Mouse (Mus musculus) frontal cortex, adult (tissue): ENCODE results near the gene Pip4k2a.

Source experiments
- ATAC-seq: cut with Nextera tagmentation; 2 replicates; pipeline ENCODE4 v1.9.2; 2017; ENCODE audit warnings: mild to moderate bottlenecking, moderate library complexity, mixed read lengths; ENCODE audit not compliant: low TSS enrichment

Pip4k2a gene

DNA sequence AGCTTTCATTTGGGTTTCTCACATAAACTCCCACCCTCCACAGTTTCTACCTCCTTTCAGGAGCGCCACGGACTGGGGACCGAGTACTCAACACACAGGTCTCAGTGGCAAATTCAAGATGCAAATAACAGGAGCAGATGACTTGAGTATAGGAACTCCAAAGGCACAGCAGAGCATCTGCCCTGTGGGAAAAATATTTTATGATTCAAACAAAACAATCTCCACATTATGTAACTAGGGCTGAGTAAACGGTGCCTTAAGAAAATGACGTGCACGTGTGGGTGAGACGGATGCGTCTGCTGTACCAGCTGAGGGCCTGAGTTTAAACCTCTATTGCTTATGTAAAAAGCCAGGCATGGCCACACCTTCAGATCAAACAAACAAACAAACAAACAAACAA, 156.9 kb downstream of the Pip4k2a start:
- ATAC-seq: peak; percentile 75

DNA sequence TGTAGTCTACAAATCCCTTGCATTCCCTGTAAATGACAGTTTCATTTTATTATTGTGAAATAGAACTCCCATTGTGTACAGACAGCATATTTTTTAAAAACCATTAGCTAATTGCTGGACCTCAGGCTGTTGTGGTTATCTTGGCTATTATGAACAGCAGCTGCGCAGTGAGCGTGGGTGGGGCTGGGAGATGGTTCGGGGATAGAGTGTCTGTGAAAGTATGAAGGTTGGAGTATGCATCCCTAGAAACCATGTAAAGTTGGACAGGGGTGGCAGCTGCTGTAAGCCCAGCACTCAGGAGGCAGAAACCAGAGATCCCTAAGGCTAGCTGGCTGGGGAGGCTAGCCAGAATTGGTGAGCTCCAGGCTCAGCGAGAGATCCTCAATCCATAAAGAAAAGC, 158.4 kb downstream of the Pip4k2a start:
- no peak for ATAC-seq

DNA sequence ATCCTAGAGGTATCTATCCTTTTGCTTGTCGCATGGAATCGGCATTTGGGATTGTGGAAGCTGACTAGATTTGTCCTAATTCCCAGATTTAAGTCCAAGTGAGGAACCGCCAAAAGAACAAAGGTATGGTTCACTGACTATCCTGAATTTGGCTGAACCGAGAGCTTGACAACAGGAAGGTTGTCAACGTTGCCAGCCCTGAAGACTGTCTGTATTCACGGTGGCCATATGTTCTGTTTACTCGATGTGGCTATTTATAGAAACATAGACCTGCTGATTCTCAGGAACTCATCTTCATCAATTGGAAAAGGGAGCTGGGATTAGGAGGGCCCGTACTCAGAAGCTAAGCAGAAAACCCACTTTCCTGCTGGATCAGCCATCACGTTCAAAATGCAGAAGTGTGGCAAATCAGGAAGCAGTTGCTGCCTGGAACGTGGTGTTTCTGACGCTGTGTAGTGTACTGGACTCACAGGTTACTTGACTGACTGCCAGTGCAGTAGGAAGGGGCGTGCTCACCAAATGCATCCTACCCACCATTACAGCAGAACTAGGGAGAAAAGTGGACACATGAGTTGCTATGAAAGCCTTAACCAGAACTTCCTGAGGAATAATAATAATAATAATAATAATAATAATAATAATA, 162.5 kb downstream of the Pip4k2a start:
- no peak for ATAC-seq

DNA sequence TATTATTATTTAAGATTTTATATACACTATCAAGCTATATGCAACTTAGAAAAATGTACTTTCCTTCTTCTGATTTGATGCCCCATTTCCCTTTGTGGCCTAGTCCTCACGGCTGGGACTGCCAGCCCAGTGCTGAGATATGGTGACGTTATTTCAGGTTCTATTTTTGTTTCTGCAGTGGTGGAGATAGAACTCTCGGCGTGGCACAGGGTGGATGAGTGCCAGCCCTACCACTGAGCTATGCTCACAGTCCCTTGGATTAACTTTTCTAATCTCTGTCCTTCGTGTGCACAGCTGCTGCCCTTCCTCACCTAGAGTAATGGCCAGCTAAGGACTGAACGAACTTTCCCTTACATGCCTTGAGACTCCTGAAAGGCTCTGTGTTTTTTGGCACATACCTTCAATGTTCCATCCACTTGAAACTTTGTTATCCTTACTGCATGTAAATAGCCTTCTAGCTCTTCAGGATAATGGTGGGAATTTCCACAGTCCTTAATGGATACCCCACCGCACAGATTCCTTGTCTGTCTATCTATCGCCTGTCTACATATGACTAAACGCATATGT, 164.8 kb downstream of the Pip4k2a start:
- ATAC-seq: no peak

DNA sequence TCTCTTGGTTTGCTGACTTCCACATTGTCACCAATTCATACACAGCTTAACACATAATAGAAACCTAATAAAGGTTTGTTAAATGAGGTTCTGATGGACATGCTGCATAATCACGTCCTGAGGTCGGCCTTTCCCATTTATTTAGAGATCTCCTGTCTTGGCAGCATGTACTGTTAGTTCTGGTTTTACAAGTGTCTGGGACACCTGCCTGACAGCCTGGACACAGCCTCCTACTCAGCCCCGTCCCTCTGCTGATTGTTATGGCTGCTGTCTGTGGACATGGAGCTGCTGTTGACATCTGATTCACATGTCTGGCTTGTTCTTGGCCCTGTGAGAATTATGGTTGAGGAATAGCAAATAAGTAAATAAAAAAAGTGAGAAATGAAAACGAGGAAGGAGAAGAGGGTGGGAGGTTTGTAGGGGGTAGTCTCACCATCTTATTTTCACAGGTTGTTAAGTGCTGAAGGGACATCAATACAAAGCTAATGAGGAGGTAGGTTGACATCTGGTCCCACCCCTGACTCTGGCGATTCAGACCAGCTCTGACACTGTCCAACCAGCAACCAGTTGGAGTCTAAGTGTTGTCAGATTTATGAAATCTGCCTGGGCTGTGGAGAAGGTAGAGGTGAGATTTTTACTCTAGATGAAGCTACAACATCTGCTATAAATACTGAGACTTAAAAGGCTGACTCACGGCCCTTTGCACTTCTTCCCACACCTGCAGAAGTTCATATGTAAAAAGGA, 166.7 kb downstream of the Pip4k2a start:
- ATAC-seq: no peak

DNA sequence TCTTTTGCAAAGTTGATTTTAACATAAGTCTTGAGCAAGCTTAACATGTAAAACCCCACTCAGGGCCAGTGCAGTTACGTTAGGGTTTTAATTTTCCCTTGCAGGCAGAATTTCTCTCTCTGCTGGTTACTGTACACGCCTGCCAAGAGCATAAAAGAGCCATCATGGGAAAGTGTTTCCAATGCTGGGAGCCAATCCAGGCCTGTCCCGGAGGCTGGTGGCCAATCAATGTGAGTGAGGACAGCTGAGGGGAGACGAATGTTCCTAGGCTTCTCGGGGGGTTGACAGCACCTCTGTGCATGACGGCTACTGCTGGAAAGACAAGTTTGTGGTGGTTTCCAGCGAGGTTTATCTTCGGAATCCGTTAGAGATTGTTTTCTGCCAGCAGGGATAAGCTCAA, 175.2 kb downstream of the Pip4k2a start:
- ATAC-seq: peak; percentile 34

DNA sequence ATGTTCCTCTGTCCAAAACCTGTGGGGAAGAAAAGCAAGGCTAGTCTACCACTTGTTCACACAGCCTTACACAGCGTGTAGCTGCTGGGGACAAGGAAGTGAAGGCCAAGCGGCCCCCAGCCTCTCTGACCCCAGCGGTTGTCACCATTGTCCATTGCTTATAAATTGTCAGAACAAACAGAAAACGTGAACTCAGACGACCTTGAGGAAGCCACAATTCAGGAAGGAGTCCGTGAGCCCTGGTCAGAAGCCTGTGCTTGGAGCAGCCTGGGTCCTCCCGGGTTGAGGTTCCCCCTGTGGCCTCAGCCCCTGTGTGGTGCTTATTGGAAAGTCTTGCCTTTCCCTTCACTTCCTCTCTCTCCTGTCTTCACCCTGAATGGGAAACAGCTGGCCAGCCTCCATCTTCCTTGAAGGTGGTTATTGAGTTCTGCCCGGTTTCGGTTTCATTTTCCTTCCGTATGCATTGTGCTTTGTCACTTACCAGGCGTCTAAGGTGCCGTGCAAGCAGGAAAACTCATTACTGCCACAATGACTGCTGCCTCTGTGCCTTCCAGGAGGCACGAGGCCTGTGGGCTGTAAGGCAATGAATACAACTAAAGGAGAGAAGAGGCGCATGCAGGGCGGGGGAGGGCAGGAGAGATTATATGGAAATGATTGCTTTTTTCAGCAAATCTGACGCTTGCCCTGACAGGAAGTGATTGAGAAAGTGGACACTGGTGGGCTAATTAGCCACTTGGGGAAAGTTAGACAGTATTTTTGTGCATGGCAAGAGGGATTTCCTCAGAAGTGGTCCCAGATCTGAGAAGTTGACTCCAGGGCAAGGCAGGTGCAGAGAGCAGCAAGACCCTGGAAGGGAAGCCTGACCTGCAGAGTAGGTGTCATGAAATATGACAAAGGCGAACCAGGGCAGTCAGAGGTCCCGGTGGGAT, 176.2 kb downstream of the Pip4k2a start:
- ATAC-seq: no peak

DNA sequence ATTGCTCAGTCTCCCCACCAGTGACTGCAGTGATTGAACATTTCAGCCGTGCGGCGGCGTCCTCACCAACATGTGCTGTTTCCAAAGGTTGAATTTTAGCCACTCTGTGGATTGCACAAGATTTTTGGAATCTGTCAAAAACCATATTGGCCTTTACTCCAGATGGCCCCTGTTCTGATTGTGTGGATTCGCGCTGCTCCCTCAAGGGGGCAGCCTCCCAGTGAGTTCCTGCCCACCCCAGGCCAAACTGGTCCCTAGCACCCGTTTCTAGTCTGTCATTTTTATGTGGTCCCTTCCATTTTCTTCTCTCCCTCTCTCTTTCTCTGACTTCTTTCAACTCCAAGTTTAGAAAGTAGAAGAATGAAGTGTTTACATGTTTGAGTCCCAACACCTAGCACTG, 178.4 kb downstream of the Pip4k2a start:
- ATAC-seq: no peak

DNA sequence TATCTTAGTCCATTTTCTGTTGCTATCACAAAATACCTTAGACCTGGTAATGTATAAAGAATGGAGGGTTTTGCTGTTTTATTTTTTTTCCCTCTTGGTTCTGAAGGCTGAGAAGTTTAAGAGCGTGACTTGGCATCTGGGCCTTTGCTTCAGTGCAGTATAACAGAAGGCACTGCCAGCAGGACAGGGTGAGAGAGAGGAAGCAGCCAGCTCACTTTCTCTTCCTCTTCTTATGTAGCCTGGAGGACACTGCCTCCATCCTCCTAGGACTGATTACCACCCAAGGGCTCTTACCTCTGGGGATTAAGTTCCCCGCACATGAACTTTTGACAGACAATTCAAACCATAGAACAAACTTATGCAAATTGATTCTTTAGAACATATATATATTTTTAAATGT, 181.9 kb downstream of the Pip4k2a start:
- no peak for ATAC-seq

DNA sequence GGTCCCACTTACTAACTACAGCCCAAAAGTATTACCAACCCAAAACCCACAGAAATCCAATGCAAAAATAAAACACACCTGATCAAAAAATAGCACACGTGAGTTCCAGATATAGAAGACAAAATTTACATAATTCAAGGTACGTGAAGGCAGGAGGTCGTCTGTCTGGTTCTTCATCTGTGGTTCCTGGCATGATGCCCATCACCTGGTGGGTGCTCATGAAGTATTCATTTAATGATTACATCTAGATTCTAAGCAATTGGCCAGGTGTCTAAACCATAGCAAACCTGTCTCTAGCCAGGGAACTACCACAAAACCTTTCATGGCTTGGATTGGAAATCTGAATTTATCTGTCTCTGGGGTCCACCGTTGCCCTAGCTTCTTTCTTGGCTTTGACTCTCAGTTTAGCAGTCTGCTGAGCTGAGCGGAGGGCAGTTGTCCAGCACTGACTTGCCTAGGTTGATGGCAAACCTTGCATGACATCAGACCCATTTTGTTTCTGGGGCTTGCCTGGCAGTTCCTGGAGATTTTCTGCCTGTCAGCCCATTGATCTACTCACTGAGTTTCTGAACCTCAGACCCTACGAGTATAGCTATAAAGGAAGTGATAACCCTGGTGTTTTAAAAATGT, 182.5 kb downstream of the Pip4k2a start:
- no peak for ATAC-seq

DNA sequence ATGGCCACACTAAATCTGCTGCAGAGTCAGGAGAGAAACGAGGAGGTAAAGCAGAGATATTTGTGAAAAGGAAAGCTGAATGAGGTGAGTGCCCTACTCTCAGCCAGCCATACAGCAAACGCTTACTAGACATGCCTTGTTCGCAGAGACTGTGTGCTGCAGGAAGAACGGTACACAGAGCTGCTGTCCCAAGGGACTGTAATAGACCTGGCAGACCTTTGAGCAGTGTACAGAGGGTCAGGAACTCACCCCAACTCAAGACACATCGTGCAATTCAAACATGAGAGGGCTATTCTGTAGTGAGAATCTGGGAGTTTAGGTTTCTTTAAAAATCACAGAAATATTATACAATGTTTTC, 183.5 kb downstream of the Pip4k2a start:
- no peak for ATAC-seq

DNA sequence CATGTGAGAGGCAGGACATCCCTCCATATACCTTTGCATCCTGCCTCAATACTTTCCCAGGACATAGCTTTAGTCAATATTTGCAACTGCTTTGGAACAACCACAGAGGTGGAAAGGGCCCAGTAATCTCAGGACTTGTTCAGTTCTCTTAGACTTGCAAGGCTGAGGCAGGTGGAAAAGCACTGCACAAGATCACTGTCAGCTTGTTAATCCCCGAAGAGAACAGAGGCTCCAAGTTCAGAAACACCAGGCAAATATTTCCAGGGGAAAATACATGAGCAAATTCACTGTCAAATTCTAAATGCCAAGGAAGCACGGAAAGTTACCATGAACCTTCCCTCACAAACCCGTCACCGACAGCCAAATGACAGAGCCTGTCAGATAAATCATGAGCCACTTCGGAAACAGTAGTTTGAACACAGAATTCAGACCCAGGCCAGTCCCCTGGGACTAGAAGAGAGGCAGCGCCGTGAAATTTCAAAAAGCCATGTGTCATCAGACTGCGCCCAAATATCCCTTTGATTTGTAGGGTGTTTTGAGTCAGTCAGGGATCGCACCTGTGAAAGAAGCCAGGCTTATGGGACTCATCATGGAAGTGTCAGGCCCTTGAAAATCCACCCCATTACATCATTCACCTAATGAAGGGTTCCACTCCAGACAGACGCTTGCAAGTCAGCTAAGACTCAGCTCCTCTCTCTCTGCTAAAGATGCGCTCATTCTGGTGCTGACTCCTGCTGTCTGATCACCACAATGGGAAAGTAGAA, 184.1 kb downstream of the Pip4k2a start:
- ATAC-seq: no peak

DNA sequence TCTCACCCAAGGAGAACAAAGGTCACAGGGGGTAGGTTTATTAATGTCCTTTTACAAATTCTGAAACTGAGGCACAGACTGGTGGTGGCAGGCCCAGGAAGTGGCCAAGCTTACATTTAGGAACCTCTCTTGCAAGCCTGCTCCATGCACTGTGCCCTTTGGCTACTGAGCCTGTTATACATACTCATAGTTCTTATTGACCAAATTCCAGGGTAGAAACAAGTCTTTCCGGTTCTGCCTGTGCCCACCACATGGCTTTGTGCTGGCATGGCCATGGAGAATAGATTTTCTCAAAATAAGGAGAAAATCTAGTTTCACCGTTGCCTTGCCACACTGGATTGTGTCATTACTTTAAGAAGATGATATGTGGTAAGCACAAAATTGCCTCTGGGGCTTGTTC, 190.0 kb downstream of the Pip4k2a start:
- ATAC-seq: no peak

DNA sequence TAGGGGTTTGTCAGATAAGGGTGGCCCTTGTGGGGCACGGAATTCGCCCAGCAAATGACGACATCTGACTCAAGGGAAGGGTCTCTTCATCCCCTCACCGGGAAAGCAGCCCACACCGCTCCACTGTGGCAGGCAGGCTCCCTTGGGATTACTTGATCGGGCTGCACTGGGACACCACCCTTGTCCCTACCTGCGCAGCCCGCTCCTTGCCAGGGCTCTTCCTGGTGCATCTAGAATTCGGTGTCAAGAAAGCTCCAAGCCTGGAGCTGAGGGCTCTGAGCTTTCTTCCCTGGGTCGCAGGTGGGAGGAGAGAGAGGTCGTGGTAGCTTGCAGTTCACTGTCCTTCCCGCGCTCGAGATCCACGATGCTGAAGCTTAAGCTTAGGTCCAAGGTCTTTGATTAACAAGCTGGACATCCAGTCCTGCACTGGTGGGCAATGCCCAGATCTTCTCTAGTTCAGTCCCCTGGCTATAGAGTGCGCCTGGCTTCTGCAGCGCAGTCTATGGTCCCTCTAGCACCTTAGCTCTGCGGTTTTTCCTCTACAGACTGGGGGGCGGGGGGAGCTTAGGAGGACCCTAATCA, 196.6 kb downstream of the Pip4k2a start:
- no peak for ATAC-seq

DNA sequence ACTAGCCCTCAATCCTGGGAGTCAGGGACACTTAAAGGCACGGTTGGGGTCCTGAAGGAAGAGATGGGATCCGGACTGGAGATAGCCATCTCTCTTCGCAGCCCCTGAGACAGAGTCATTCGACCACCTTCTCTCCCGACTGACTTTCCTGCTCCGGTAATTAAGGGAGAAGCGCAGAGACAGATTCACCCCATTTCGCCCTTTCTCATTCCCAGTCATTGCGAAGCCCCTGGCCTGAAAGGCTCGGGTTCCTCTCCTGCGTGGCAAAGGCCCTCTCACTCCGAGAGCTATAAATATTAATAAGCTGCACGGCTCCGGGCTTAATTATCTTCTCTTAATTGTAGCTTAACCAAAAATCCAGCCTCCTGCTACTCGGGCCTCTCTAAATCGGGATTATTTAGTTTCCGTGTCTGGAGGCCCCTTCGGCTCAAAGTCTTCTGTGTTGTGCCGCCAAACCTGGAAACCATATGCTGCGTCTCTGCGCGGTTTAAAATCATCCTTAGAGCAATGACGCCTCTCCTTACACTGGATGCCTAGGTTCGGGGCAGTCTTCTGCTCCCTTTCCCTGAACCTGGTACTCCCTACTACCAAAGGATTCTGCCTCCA, 197.2 kb downstream of the Pip4k2a start:
- peak; percentile 21; the same call in 1 of the 2 replicates for ATAC-seq

DNA sequence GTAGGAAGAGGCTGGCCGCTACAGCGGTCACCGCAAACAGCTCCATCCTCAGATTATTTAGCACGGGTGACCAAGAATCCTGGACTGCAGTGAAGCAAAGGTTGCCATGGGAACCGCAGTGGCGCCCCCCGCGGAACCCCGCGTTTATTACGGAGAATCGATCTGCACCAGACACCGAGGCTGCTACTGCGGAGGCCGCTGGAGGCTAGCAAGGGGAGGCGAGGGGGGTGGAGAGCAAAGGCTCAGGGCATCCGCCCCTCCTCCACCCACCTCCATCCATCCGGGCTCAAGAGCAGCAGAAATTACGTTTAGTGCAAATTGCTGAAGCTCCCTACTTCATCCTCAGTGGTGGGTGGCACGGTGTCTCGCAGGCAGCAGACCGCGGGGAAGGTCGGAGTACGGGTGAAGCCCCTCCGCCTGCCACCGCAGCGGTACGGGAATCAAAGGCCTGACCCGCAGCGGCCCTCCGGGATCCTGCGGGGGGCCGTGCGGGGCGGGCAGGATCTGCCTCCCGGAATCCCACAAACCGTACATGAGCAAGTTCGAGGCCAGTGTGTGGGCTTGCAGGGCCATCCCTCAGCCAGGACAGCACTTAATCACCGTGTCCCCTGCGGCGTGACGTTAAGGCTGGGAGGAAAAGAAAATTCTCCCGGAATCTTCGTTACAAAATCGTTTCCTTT, 197.8 kb downstream of the Pip4k2a start:
- peak; percentile 75 for ATAC-seq

DNA sequence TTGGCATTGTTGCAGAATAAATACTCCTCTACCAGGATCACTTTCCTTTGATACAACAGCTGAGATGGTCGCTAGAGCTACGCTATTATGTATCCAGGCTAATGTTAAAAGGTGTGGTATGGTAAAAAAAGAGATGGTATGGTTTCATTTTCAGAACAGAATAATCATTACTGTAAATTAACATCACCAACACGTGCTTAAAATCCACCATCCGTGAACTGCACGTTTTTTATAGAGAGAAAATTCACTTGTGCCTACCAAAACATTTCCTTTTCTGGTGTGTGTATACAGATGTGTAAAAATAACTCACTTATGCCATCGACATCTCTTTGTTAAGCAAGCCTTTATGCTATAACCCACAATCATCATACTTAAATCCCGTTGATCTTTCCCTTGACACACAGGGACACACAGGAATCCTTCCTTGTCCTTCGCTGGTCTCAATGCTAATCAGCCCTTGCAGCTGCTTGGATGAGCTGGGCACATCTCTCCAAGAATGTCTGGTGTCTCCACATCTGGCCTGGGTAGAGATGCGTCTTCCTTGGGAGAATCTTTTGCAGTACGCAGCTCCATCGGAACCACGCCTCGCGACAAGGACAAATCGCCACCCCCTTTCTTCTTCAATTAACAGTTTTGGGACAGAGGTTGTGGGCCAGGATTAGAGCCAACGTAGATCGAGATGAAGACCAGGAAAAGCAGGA, 198.5 kb downstream of the Pip4k2a start:
- ATAC-seq: peak; percentile 45

DNA sequence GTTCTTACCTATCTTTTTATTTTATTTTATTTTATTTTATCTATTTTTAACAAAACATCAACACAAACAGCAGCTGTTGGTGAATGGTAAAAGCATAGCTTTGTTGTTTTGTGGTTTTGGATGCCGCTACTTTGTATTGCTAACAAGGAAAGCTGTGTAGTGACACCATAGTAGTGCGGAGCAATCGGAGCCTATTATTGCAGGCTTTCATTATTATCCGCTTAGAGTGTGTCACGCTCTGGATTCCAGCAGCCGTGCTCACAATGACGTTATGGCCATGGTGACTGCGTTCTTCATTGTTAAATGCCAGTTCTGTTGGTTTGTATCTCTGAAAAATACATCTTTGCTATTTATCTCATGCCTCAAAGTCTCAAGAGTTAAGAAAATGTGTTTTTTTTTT, 200.2 kb downstream of the Pip4k2a start:
- ATAC-seq: no peak

DNA sequence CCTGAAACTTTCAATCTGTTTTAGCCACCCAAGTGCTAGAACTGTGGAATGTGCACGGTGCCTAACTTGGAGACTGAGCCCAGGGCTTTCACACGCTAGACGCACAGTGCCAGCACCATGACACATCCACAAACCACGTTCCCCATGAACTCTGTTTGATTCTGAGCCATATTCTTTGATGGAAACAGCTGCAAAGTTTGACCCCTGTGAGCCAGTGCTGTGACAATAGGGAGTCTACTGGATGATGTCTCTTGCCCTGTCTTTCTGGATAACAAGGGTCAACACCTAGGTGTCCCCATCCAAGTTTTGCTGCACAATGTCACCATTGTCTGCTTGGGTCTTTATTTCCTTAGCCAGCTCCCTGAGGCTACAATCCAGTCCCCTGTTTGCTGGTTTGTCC, 203.7 kb downstream of the Pip4k2a start:
- no peak for ATAC-seq
